Mouse (Mus musculus) 416B (cell line): ENCODE measurements around the gene Ptk7.

Experiments
- DNase-seq: peaks from one replicate; pipeline ENCODE4 v3.0.0; 2011; ENCODE audit warnings: low read depth

The Ptk7 gene

DNA sequence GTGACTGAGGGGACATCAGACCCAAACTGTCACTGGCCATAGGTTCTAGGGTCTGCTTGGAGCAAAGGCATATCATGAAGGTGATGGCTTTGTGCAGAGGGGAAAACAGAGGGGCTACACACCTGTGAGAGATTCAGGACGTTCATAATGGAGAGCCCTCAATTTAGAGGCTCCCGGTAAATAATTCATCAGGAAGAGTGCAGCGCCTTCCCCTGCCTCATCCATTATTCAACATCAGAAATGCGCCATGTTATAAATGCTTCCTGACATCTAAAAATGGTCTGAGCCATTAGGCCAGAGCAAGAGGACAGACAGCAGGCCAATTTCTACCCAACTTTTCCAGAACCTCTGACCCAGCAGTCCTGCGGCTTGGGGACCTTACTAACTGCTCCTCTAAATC is 24.2 kb downstream of the Ptk7 start:
- DNase-seq: no peak

DNA sequence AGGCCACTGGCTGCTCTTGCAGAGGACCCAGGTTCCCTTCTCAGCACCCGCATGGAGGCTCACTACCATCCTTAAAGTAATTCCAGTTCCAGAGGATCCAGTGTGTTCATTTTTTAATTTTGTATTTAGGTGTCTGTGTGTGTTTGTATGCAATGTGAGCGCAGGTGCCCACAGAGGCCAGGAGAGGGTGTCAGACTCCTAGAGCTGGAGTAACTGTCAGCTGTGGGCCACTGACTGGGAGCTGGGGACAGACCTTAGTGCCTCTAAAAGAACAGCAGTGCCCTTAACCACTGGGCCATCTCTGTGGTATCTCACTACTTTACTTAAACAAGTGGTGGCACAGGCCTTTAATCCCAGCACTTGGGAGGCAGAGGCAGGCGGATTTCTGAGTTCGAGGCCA is 26.1 kb downstream of the Ptk7 start:
- DNase-seq: peak; percentile 26

DNA sequence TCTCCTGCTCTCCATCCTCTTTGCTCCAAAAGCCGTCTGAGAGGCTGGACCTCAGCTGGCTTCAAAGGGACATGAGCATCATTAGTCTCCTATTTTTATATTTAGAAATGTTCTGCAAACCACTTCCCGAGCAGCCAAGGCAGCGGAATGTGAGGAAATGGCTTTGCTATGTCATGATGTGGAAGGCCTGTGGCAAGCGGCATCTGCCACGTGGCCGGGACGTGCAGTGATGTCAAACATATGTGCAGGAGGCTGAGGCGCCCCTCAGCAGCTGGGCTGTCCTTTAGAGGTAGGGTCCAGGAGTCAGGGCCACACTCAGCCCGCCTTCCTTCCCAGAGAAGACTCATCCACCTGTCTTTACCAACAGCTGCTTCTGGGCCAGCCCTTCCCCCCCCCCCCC is 27.1 kb downstream of the Ptk7 start:
- peak; percentile 85 for DNase-seq

DNA sequence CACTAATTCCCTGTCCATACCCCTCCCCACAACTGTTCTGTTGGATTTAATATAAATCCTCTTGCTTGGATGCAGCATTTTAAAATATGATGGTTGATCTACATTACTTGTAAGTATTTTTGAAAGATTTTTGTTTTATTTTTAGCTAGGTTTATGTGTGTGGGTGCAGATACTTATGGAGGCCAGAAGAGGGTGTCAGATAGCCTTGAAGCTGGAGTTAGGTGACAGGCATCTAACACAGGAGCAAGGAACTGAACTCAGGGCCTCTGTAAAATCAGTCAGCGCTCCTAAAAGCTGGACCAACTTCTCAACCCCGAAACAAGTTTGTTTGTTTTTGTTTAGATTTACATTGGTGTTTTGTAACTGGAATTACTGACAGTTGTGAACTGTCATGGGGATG is 28.7 kb downstream of the Ptk7 start:
- peak; percentile 69 for DNase-seq

DNA sequence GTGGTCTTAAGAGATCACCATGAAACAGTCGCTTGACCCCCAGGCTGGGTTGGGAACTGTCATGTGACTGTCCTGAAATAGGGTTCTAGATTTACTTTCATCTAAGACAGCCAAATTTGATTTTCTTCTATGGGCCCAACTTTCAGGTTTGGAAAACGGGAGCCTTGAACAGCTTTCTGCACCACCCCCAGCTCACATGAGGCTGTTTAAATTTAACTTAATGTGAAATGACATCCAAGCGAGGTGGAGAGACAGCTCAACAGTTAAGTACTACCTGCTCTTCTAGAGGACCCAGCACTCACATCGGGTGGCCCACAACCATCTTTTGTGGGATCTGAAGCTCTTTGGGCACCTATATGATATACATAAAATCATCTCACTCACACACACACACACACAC is 30.3 kb downstream of the Ptk7 start:
- DNase-seq: no peak

DNA sequence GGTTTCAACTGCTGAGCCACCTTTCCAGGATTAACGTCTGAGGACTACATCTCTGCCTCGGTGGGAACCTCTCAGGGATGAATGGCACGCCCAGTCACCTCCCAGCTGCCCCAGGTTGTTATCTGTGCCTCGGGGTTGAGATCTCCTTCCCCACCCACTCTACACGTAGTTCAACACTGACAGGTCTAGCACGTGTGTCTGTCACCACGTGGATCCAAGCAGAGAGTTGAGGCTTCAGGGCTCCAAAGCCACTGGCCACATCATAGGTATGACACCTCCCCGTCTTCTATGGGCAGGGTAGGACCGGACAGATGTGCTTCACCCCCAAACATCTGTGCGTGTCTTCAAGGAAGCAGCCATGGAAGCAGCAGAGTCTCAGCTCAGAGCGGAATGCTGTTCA is 31.3 kb downstream of the Ptk7 start:
- DNase-seq: no peak

DNA sequence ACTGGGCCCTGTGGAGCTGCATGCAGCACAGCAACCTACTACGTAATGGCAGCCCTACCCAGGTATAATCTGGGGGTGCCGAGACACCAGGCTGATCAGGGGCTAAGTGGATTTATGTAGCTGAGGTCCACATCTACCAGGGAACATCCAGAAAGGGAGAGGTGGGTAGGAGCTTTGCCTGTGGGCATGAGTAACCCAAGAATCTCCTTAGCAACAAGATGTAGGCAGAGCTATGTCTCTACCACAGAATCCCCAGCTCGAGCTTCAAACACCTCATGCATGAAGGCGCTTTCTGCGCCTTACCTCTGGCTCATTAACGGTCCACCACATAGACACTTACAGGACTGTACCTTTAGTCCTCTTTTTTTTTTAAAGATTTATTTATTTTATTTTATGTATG is 34.0 kb downstream of the Ptk7 start:
- DNase-seq: no peak

DNA sequence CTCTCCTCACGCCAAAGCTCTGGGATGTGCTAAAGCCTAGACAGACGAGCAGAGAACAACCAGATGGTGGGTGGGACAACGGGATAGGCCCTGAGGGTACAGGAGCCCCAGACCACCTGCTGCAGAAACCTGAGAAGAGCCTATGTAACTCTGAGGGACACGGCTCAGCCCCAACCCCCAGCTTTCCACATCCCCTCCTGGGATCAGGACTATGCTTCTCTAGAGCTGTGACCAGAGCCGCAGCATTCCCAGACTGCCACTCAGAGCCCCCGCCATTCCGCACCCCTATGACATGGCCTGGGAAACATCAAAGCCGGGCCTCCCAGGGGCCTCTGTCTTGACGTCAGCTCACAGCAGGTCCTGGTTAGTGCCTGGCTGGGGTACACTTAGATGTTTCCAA is 34.7 kb downstream of the Ptk7 start:
- DNase-seq: no peak

DNA sequence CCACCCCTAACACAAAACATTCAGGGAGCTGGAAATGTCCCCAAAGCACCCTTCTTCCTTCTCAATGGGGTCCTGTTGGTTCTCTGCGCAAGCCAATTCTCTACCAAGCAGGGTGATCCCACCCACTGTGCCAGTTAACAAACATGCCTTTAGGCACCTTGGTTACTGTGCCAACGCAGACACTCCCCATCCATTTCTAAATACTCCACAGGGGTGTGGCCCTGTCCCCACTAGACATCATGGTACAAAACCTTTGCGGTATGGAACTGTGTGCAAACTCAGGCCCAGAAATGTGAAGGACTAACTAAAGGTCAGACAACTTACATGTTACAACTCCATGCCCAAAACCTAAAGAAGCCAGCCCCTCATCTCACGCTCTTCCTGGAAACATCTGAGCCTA is 36.2 kb downstream of the Ptk7 start:
- DNase-seq: no peak

DNA sequence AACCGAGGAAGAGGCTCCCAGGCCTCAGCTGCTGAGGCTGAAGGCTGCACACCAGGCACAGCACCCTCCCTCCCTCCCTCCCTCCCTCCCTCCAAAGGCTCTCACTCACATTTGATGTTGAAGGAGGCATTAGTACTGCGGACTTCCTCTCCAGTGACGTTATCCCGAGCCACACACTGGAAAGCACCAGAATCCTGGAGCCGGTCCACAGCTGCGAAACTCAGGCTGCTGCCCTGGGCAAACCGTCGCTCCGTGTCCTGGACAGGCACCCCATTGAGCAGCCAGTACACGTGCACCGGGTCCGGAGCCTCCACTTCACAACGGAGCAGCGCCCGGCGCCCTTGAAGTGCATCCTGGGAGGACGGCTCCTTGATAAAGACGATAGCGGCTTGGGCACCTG is 37.9 kb downstream of the Ptk7 start:
- DNase-seq: no peak

DNA sequence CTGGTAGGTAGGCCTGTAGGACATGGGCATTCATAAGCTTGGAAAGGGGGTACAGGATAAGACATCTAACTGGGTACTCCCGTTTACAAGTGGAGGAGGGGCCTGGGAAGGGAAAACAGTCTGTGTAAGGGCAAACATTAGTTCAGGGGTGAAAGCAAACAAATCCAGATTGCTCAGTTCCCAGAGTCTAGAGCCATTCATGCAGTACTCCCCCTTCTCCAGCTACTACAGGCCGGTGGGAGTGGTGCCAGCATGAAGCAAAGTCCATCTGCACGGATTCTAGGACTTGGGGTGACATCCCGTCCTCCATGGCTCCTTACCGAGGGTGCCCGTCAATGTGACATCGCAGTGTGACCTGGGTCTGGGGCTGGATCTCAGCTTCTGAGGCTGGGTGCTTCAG is 38.9 kb downstream of the Ptk7 start:
- no peak for DNase-seq

DNA sequence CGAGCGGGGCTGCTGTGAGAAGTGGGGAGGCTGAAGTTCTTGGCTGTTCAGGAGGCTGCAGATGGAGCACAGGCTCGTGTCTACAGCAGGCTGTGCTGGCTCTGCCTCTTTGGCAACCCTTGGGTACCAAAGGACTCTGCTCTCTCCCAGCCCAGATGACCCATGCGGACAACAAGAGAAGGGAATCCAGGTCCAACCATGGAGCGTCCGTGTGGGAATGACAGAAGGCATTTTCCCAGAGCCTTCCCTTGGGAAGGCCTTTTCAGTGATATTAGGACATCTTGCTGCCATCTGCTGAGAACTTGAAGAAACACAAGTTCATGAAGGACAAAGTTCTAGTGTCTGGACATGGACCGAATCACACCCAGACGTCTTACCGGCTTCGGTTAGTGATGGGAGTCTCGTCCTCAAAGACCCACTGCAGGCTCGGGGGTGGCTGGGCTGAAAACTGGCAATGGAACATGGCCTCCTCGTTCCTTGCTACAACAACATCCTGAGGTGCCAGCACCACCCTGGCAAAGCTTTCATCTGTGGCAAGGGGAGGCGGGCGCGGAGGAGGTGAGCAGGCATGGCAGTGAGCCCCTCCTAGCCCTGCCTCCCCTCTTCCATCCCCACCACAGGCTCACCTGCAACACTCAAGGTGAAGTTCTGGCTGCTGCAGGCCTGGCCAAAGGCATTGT is 39.5 kb downstream of the Ptk7 start:
- DNase-seq: no peak

DNA sequence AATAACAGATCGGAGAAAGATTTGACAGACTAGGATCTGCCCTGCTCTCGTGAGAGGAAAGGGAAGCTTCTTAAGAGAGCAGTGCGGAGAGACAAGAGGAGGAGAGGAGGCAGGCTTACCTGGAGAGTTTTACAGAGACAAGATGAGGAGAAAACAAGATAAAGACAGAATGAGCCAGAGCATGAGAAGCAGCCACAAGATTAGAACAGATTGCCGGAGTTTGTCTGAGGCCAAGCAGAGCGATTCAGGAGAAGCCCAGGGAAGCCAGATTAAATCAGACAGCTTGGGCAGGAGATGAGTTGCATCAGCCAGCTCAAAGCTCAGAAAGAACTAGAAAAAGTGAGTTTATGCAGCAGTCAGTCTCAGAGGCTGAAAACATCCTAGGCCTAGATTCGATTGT is 40.4 kb downstream of the Ptk7 start:
- DNase-seq: no peak

DNA sequence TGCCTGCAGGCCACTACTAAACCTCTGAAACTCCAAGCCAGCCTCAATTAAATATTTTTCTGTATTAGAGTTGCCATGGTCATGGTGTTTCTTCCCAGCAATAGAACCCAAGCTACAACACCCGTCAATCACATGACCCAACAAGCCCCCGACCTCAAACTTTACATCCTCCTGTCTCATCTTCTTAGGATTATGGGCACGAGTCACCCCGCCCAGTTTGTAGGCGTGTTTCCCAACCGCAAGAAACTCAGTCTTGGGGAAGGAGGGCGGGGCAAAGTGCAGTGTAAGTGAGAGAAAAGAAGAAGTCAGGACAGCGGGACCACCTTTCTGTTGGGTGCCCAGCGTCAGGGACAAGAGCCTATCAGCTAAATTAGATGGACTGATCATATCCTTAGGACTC is 41.1 kb downstream of the Ptk7 start:
- DNase-seq: peak; percentile 76

DNA sequence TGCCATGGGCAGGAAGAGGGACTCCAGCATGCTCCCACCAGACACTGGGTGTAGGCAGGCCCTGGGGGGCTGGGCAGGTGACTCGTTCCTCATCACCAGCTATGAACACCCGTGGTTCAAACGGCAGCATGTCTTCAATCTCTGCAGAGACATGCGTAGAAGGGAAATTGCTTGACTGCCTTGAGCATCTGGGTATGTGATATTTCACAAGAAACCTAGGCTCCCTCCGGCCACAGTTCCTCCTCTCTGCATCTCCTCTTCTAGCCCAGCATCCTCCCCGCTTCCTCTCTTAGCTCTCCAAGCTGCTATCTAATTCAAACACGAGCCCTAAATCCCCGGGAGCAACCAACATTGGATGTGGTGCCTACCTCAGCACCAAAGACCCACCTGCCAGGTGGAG is 43.0 kb downstream of the Ptk7 start:
- DNase-seq: peak; percentile 37

DNA sequence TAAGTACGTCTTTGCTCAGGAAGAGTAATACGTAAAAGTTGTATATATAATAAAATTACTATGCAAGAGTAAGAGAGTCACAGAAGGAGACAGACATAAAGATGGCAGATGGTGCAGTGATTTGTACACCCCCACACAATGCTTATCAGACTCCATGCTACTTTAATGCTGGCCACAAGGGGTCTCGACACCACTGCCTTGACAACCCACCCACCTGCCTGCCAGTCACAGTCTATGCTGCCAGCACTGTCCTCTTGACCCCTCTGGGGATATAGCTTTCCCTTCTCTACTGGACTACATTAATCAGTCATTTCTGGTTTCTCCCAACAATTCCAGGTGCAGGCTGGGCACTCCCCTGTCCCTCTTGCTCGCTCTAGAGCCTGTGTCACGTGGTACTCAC is 50.7 kb downstream of the Ptk7 start:
- DNase-seq: no peak

DNA sequence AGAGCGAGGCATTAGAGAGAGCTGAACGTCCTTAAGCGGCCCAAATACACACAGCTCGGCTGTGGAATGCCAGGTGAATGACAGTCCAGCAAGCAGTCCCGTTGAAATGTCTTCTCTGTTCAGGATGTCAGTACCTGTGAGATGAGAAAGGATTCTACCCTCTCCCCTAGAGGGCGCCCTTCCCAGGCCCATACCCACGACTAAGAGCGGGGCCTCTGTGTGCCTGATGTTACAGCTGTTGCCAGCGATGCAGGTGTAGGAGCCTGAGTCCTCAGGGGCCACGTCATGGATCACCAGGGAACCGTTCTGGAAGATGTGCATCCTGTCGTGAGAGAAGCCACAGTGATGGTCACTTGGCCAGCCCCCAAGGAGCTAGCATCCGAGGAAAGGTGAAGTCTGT is 53.2 kb downstream of the Ptk7 start:
- DNase-seq: no peak

DNA sequence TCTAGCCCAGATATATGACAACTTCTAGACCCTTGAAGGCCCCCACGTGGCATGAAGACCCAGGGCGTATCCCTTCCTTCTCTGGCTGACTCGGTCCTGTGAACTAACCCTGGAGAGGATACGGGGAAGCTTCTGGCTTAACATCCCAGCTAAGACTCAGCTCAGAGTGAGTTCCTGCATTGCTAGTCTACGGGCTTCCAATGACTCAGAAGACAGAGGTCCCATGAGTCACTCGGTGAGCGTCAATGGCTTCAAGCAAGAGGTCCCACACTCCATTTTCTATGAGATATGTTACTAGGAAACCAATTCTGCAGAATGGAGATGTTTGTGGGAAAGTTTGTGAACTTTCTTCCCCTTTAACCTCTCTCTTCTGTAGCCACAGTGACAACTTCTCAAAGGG is 54.8 kb downstream of the Ptk7 start:
- DNase-seq: peak; percentile 45

DNA sequence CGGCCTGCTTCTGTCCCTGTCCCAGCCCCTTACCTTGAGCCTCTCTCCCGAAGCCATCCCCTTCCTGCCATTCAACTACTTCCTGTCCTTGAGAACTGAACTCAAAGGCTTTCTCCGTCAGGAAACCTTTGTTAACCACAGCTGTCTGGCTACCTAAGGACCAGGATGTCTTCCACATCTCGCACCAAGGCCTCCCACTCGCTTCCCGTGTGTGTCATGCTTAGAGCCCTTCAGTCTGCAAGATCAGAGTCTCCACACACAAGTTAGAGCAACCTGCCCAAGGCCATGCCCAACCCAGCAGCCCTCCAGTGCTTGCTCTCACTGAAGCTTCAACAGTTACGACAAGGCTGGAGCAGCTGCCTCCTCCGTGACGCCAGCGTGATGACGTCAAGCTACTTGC is 58.3 kb downstream of the Ptk7 start:
- peak; percentile 36 for DNase-seq

DNA sequence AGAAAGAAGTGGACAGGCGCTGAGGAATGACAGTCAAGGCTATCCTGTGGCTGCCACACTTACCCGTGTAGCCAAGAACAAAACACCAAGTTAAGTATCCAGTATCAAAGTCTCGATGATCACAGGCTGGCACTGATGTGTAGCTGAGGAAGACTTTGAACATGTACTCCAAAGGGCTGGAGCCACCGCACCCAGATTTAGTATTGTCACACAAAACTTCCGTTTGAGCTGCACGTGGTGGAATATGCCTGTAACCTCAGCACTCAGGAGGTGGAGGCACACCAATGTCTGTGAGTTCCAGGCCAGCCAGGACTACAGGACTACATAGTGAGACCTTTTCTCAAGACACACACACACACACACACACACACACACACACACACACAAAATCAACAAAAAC is 70.2 kb downstream of the Ptk7 start:
- DNase-seq: no peak

DNA sequence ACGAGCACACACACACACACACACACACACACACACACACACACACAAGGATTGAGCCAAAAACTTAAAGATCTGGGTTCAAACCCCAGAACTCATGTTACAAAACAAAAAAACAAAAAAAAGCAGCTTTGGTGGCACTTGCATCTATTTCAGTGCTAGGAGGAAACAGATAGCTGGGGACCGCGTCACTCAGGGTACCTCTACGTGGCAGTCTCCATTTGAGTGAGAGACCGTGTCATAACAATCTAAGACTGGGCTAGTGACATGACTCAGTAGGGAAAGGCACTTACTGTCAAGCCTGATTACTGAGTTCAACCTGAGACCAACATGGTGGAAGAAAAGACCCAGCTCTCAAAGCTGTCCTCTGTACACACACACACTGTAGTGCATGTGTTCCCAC is 71.2 kb downstream of the Ptk7 start:
- DNase-seq: peak; percentile 73

DNA sequence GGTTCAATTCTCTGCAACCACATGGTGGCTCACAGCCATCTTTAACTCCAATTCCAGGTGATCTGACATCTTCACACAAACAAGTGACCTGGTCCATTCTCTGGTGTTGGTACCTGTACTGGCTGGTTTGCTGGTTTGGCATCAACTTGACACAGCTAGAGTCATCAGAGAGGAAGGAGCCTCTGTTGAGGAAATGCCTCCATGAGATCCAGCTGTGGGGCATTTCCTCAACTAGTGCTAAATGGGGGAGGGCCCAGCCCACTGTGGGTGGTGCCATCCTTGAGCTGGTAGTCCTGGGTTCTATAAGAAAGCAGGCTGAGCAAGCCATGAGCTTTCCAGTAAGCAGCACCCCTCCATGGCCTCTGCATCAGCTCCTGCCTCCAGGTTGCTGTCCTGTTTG is 72.0 kb downstream of the Ptk7 start:
- peak; percentile 28 for DNase-seq

DNA sequence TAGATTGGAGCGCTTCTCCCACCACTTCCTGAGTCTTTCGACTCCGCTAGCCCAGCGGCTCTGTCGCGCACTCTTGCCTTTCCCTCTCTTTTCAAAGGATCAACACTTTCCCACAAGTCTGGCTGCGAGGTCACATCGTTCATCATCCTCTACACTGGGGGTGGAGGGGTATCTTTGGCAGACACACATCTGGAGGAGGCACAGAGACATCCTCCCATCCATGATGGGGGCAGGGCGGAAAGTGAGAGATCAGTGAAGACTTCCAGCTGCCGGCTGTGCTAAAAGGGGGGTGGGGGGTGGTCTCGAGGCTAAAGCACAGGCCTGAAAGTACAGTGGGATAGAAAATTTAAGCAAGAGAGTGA is 72.7 kb downstream of the Ptk7 start:
- no peak for DNase-seq

DNA sequence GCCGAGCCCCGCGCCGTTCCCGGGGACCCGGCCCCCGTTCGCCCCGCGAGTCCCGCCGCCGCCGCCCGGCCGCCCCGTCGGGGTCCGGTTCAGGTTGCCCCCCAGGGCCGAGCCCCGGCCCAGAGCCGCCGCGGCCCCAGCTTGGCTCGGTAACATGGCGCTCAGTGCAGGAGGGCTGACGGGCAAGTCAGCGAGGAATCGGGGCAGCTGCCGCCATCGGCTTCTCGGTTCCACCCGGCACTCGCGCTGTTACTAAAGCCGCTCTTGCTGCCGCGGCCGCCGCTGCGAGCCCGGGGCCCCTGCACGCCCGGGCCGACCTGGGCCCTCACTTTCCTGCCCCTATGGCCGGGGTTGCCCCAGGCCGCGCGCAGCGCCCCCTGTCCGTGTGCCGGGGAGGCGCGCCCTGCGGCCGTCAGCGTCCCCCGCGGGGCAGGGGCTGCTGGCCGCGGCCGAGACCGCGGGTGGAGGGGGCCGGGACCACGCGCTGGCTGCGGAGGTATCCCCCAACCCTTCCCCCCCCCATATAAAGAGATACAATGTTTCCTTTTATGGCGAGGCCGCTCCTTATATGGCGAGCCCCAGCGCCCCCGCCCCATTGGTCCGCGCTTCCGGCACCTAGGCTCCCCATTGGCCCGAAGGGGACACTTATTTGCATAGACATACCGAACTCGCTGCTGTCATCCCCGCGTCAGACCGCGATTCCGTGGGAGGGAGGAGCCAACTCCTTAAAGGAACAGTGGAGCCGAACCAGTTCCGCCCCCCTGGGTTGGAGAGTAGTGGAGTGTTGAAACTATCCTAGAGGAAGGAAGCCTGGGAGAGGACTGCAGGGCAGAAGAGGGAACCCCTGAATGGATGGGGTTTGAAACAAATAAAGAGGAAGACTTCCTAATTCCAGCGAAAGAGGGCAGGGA is 73.4 kb downstream of the Ptk7 start, which contains the start of gene Srf:
Gene Srf, minus strand, starts transcription at position 503 of the 911 bp plus-strand sequence.
- peak; percentile 98 for DNase-seq
